Mouse (Mus musculus): ENCODE results near the gene Ttc13. TPM values are rescaled to one million over a fixed set of nuclear protein-coding genes. Genes with fewer than 3 reads are reported as not detected.

Ttc13 gene
- polyA plus RNA-seq, 1 experiment from 2014 or later, result 19.0 TPM

DNA sequence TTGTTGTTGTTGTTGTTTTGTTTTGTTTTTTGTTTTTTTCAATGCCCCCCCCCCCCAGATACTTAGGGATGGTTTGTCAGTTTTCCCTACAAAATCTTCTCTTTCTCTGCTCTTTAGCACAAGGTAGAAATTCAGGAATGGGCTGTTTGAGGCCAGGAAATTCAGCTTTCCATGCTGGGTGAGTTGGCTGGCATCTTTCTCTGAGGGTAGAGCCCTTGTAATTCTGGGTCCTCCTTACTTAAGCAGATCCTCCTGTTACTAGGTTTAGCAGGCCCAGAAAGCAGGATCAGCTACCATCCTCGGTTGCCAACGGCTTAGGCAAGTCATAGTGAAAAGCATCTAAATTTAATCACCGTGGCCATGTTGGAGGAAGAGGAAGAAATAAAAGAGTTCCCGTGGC lies 90.9 kb downstream of the Ttc13 start:
- H3K4me3 ChIP-seq (ENCODE audit: low read depth, low read length), result no peak overlapping the region
- H3K4me1 ChIP-seq (replicated peaks; ENCODE audit: control insufficient read depth, insufficient read depth, low read length), result no peaks in the 10 kb centered on the region
- no peaks in the 10 kb centered on the region for H3K9me3 ChIP-seq (ENCODE audit: control insufficient read depth)
- no peak overlapping the region for H3K9ac ChIP-seq (ENCODE audit: low read depth, low read length)
- no peak overlapping the region for H3K4me2 ChIP-seq (replicated peaks; ENCODE audit: low read depth)
- H3K27me3 ChIP-seq (replicated peaks; ENCODE audit: control insufficient read depth, insufficient read depth, low read length), result no peaks in the 10 kb centered on the region
- H3K36me3 ChIP-seq (ENCODE audit: control insufficient read depth, insufficient read depth), result peaks cover 5% of the 10 kb centered on the region; the same call in 1 of the 2 replicates
- TF ChIP-seq CTCF (IDR thresholded peaks at IDR 0.05; ENCODE audit: low read depth), result no peak
- 87% methylated on average over 4 of the region's 4 CpGs for WGBS
- no peak overlapping the region for H3K27ac ChIP-seq (ENCODE audit: low read depth, low read length)
- no peak for ATAC-seq

DNA sequence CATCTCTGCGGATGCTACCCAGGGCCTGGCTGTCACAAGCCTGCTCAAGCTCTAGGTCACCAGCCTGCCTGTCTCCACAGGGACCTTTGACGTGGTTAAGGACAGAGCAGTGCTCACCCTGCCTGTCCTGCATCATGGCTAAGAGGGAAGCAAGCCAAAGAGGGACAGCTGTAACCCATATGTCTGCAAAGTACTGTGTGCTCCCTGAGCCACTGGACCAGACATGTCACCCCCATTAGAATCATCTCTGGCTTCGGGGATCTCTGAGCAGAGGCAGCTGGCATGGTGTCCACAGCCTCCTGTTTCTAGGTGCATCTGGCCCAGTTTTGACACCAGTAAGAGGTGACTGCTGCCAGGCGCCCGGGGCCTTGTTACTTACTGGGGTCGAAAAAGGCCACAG lies 91.3 kb downstream of the Ttc13 start:
- Histone ChIP-seq H3K4me3 (ENCODE audit: low read depth, low read length) (no peak overlapping the region), H3K36me3 (ENCODE audit: control insufficient read depth, insufficient read depth) (0 out of 2 replicates have a peak, but pooled peaks cover 2% of the 10 kb centered on the region), H3K9me3 (ENCODE audit: control insufficient read depth) (no peaks in the 10 kb centered on the region), H3K27me3 (replicated peaks; ENCODE audit: control insufficient read depth, insufficient read depth, low read length) (no peaks in the 10 kb centered on the region), H3K9ac (ENCODE audit: low read depth, low read length) (no peak overlapping the region), H3K4me1 (replicated peaks; ENCODE audit: control insufficient read depth, insufficient read depth, low read length) (no peaks in the 10 kb centered on the region), H3K4me2 (replicated peaks; ENCODE audit: low read depth) (no peak overlapping the region), H3K27ac (ENCODE audit: low read depth, low read length) (no peak overlapping the region)
- WGBS, result 71% methylated on average over 6 of the region's 6 CpGs
- no peak for TF ChIP-seq CTCF (IDR thresholded peaks at IDR 0.05; ENCODE audit: low read depth)
- no peak for ATAC-seq

DNA sequence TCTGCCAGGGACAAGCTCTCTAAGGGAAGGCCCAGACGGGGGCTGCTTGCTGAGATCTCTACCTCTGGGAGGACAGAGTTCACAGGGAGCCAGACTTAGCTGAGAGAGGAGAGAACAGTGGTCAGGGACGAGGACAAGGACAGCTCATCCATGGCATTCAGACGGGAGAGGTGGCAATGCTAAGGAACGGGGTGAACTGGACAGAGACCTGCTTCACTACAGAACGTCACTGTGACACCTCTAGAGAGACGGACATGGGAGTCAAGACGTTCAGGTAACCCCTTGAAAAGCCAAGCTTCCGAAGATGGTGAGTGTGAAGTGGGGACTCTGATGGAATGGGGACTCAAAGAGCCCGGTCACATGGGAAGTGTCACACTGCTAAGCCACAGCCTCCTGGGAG lies 95.5 kb downstream of the Ttc13 start:
- H3K27ac ChIP-seq (ENCODE audit: low read depth, low read length), result no peak overlapping the region
- no peak for ATAC-seq
- WGBS, result 84% methylated on average over 9 of the region's 9 CpGs

More for the DNA sequence above, 95.5 kb downstream of the Ttc13 start:
- H3K27me3 ChIP-seq (replicated peaks; ENCODE audit: control insufficient read depth, insufficient read depth, low read length), result no peaks in the 10 kb centered on the region
- H3K4me1 ChIP-seq (replicated peaks; ENCODE audit: control insufficient read depth, insufficient read depth, low read length), result no peaks in the 10 kb centered on the region
- H3K4me3 ChIP-seq (ENCODE audit: low read depth, low read length), result no peak overlapping the region
- H3K9me3 ChIP-seq (ENCODE audit: control insufficient read depth), result no peaks in the 10 kb centered on the region
- no peaks in the 10 kb centered on the region for H3K36me3 ChIP-seq (ENCODE audit: control insufficient read depth, insufficient read depth)
- TF ChIP-seq CTCF (IDR thresholded peaks at IDR 0.05; ENCODE audit: low read depth), result no peak
- no peak overlapping the region for H3K9ac ChIP-seq (ENCODE audit: low read depth, low read length)
- H3K4me2 ChIP-seq (replicated peaks; ENCODE audit: low read depth), result no peak overlapping the region

Other genes starting within 250 kb of the Ttc13 start
- gene Cog2, start 201.2 kb downstream of the Ttc13 start, polyA plus RNA-seq (2015; fragmentation: Nextera tagmentation; extraction: Ambion mirVana), result 19.5 and 20.6 TPM in 2 replicates
- 11.3 and 11.8 TPM in 2 replicates for gene Agt, start 152.3 kb downstream of the Ttc13 start, polyA plus RNA-seq (2015; fragmentation: Nextera tagmentation; extraction: Ambion mirVana)
- 2.0 and 2.7 TPM in 2 replicates for gene Capn9, start 145.9 kb downstream of the Ttc13 start, polyA plus RNA-seq (2015; fragmentation: Nextera tagmentation; extraction: Ambion mirVana)
- gene 2310022B05Rik, start 58.6 kb downstream of the Ttc13 start, polyA plus RNA-seq (2015; fragmentation: Nextera tagmentation; extraction: Ambion mirVana), result 22.1 and 22.6 TPM in 2 replicates
- 13.3 and 14.8 TPM in 2 replicates for gene Arv1, start 156 bp upstream of the Ttc13 start, polyA plus RNA-seq (2015; fragmentation: Nextera tagmentation; extraction: Ambion mirVana)
- gene Fam89a, start 29.8 kb upstream of the Ttc13 start, polyA plus RNA-seq (2015; fragmentation: Nextera tagmentation; extraction: Ambion mirVana), result 1.9 and 2.3 TPM in 2 replicates
- gene Trim67, start 71.1 kb upstream of the Ttc13 start, polyA plus RNA-seq (2015; fragmentation: Nextera tagmentation; extraction: Ambion mirVana), result 0.23 and 0.29 TPM in 2 replicates
- gene Gnpat, start 141.1 kb upstream of the Ttc13 start, polyA plus RNA-seq (2015; fragmentation: Nextera tagmentation; extraction: Ambion mirVana), result 31.0 and 31.9 TPM in 2 replicates
- gene 2810004N23Rik, start 141.1 kb upstream of the Ttc13 start, polyA plus RNA-seq (2015; fragmentation: Nextera tagmentation; extraction: Ambion mirVana), result 17.7 and 20.6 TPM in 2 replicates
- gene Exoc8, start 175.7 kb upstream of the Ttc13 start, polyA plus RNA-seq (2015; fragmentation: Nextera tagmentation; extraction: Ambion mirVana), result 4.7 and 5.4 TPM in 2 replicates
- 4.5 and 4.7 TPM in 2 replicates for gene Sprtn, start 175.9 kb upstream of the Ttc13 start, polyA plus RNA-seq (2015; fragmentation: Nextera tagmentation; extraction: Ambion mirVana)
- gene Egln1, start 227.3 kb upstream of the Ttc13 start, polyA plus RNA-seq (2015; fragmentation: Nextera tagmentation; extraction: Ambion mirVana), result 8.2 and 8.5 TPM in 2 replicates

Measured in intestine, postnatal 0 days (tissue).